Mouse (Mus musculus) adrenal gland, postnatal 10 days (tissue): ENCODE data around the gene Selenov. TPM values are rescaled to one million over a fixed set of nuclear protein-coding genes. Genes with fewer than 3 reads are reported as not detected.

Experiments used
- DNase-seq: peaks from one replicate; pipeline ENCODE4 v3.0.0; 2021; ENCODE audit warnings: mixed read lengths
- long read RNA-seq, 2 experiments: library from polyadenylated mRNA; stranded (forward); transcript quantifications; one replicate each; pipeline ENCODE4 v2.0.0; 2021
- total RNA-seq, 2 experiments: library from RNA; stranded (reverse); gene quantifications; 2 replicates each; pipeline ENCODE4 v1.2.3; 2021

Gene Selenov
- 1 to 10 TPM in 1 of 2 experiments, not detected in 1; 1.2 TPM for total RNA-seq
- long read RNA-seq, experiment 1, result 0 reads
- long read RNA-seq, experiment 2, result 0 reads

DNA sequence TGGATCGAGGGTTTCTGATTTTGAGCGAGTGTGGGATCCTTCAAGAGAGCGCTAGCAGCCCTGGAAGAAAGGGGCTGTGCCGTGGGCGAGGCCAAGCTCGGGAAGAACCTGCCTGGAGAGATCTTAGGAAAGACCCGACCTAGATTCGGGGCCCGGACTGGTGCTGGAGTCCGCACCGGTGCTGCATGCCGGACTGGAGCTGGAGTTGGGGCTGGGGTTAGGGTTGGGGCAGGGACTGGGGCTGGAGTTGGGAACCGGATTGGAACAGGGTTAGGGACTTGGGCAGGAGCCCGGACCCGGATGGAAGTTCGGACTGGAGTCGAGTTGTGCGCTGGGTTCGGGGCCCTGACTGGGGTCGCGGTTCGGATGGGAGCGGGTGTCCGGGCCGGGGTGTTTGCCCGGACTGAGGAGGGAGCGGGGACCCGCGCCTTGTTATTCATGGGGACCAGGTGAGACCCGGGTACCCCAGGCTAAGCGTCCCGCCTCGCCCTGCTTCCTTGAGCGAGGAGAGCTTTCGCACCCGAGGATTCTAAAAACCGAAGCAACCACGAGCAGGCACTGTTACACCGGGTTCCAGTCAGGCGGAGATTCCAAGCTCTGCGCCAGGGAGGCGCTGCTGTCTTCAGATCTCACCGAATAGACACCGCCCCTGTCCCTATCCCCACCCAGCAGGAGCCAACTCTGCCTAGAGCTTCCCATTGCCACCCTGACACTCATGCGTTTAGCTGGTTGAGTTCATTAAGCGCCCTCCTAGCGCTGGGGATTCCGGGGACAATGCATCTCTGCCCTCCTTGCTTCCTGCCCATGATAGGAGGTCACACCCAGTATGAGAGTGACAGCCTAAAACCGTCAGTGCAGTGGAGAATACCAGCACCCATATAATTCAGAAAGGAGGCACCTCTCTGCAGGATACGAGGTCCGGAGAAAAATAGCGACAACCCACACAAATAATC is at the start of gene Selenov:
TSS of gene Selenov (minus strand) at position 549 of the 953 bp plus-strand sequence.
- DNase-seq, result peak; percentile 52

DNA sequence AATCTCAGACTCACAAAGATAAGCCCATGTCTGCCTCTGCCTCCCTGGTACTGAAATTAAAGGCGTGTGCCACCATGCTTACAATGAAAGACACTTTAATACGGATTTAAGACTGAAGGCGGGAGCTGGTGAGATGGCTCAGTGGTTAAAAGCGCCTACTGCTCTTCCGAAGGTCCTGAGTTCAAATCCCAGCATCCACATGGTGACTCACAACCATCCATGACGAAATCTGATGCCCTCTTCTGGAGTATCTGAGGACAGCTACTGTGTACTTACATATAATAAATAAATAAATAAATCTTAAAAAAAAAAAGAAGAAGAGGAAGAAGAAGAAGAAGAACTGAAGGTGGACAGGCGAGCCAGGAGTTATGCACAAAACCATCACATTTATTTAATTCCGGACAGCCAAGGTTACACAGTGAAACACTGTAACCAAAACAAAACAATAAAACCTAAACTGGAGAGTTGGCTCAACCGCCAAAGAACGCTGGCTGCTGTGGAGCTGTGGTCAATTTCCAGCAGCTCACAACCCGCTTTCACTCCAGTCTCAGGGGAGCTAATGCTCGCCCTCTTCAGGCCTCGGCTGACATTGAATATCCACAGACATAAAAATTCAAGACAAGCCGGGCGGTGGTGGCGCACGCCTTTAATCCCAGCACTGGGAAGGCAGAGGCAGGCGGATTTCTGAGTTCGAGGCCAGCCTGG is 48.4 kb upstream of the Selenov start:
- peak; percentile 73 for DNase-seq

DNA sequence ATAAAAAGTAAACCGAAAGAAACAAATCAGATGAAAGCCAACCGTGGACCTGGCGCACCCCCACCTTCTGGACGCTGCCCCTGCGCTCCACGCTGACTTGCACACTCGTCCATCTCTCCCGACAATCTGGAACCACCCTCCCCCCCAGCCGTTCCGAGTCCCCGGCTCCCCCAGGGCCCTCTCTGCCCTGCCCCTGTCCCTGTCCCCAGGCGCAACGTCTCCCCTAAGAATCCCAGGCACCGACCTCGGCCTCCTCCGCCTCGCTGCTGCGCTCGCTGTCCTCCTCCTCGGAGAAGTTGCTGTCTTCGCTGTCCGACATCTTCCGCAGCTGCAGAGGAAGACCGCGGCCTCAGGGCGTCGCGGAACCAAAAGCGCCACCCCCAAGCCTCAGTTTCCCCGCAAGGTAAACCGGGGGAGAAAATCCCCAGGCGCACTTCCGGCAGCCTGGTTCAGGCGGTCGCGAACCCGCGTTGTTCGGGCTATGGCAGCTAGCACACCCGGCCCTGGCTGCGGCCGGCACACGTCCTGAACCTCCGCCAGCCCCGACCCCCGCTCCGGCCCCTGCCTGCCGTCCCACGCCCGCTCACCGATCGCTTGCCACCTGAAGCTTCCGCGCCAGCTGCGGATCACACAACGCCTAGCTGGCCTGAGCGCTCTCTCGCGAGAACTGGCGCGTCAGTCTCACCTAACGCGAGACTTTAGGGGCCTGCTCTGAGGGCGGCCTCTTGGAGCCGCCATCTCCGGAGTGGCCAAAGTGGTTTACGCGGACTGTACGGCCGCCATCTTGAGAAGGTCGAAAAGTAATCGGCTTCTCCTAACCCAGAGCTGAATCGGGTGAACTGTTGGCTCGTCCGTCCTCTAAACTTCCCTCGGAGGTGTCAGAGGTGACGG is 47.4 kb upstream of the Selenov start, which contains the start of gene Supt5:
TSS of gene Supt5 (minus strand) at position 639 of the 891 bp plus-strand sequence.
- peak; percentile 97 for DNase-seq

DNA sequence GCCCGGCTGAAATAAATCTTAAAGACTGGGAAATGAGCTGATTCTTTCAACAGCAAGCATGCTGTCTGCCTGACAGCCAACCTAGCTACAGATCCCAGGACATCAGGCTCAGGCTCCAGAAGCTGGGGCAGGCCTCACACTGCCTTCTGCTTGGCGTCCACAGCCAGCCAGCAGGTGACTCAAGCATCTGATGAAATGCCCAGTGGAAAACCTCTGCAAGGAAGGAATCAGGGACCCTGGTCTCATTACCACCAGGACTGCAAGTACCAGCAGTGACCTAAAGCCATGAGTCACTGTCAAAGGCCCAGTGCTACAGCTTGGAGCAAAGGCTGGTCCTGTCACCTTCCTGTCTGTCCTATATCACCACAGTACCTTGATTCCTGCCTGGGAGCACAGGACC is 44.5 kb upstream of the Selenov start:
- no peak for DNase-seq

DNA sequence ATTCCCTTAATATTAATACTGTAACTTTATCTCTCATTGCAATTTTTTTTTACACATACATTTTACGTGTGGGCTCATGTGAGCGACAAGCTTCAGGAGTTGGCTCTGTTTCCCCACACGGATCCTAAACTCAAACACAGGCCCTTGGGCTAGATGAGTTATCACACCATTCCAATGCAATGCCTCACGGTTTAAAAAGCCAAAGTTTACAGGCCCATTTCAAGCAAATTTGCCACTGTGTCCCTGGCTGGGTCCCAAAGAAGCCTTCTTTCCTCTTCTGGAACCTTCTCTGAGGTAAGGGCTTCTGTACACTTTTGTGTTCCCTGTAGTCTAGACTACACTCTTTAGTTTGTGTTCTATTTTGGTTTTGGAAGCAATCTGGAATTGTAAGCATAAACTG is 43.5 kb upstream of the Selenov start:
- no peak for DNase-seq

DNA sequence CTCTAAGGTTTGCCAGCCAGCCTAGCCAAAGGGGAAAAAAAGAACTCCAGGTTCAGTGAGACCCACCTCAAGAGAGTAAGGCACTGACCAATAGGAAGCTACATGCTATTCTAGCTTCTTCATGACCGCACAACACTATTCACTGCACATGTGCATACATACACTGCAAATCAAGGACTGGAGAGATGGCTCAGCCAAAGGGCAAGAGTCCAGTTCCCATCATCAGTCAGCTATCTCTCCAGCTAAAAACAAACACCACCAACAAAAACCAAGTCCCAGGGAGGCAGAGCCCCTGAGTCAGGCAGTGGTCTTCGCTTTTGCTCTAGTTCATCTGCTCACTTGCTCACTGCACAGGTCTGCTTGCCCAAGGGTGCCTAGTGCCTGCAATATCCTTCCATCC is 37.3 kb upstream of the Selenov start:
- no peak for DNase-seq

DNA sequence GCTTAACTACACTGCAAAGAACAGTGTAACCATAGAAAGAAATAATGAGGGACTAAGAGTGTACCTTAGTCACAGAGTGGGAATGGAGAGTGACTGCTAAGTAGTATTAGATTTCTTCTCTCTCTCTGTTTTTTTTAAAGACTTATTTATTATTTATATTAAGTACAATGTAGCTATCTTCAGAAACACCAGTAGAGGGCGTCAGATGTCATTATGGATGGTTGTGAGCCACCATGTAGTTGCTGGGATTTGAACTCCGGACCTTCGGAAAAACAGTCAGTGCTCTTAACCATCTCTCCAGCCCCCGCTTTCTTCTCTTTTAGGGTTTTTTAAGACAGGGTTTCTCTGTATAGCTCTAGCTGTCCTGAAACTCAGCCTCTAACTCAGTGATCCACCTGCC is 35.5 kb upstream of the Selenov start:
- no peak for DNase-seq

DNA sequence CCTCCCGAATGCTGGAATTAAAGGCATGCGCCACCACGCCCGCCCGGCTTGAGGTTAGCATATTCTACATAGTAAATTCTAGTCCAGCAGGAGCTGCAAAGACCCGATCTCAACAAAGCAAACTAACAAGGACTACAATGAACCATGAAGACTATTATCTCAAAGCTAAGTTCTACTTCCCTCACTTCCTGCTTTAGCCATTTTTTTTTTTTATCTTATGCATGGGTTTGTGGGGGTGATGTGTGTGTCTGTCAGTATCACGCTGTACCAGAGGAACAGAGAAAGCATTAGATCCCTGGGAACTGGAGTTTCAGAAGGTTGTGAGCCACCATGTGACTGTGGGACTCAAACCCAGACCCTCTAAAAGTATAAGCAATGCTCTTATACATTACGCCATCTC is 34.3 kb upstream of the Selenov start:
- DNase-seq, result no peak

DNA sequence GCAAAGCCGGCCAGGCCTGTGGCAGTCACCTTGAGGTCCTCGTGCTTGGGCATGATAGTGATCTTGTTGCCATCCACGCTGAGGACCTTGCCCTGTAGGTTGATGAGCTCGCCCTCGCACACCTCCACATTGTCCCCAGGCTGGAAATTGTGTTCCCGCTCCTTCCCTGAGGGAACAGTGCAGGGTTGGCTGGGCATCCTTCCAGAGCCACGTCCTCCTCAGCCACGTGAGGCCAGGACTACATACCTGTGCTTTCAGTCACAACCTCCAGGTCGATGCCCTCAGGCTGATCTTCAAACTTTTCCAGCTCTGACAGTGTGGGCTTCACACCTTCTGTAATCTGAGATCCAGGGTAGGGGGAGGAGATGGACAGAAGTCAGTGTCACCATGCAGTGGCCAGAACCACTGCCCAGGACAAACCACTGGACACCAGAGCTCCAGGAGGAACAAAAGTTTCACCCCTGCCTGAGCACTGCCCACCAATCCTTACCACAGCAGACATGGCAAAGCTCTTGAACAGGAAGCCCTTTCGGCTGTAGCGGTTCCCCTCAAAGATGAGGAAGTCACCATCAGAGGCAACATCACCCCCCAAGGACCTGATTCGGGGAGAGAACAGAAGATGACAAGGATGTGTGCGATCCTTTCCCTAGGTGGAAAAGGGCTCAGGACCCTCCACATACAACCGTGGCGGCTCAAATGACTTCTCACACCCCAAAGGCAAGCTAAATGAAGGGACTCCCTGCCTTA is 31.2 kb upstream of the Selenov start:
- DNase-seq, result no peak

DNA sequence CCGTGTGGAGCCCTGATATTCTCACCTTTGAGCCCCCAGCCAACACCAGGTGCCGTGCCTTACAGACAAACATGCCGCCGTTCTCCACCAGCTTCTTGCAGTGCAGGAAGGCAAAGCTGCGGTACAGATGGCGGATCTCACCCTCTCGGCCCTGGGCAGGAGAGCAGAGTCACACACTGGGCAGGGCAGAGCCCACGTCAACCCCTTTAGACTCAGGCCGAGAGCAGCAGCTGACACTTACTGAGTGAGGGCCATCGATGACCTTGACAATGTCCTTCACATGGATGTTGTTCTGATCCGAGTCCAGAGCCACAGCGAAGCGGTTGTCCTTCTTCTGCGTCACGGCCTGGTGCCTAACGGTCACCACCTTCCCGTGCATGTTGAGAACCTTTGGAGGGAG is 27.7 kb upstream of the Selenov start:
- peak; percentile 57 for DNase-seq

DNA sequence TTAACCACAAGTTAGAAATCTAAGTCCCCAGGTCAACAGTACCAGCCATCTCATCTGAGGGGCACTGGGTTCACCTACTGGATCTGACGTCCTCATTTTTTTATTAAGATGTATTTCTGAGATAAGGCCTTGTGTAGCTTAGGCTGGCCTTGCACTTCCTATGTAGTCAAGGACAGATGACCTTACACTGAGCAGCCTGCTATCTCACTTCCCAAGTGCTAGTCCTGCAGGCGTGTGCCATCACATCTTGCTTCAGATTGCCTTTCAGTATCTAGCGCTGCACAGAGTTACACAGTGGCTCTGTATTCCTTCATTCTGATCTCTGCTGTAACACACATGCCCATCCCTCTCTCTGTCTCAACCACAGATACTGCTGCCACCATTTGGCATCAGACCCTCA is 27.1 kb upstream of the Selenov start:
- DNase-seq, result no peak

DNA sequence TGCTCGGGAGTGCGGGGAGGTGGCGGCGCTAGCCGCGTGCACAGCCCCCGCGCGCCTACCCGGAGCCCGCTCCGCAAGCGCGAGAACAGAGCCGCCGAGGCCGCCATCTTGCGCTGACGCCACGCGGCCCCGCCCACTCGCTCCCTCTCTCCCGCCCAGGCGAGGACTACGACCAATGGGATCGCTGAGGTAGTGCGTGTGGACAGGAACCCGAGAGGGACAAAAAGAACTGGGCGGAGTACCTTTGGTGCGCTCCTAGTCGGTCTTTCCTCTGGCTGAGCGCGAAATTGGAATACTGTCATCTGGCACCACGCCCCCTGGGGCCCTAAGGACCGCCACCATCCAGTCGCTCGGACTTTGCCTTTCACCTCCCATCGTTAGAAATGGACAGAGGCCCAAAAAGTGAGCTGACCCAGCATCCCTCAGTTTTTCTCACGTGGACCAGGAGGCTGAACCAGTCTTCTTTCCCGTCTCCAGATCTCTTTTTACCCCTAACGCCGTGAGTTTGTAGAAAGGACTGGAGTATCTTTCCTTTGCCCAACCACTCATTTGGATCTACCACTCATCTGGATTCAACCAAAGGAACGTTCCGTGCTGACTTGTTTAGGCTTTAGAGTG is 21.0 kb upstream of the Selenov start, which contains the start of gene Timm50:
TSS of gene Timm50 (minus strand) at position 147 of the 618 bp plus-strand sequence.
- peak; percentile 99 for DNase-seq

DNA sequence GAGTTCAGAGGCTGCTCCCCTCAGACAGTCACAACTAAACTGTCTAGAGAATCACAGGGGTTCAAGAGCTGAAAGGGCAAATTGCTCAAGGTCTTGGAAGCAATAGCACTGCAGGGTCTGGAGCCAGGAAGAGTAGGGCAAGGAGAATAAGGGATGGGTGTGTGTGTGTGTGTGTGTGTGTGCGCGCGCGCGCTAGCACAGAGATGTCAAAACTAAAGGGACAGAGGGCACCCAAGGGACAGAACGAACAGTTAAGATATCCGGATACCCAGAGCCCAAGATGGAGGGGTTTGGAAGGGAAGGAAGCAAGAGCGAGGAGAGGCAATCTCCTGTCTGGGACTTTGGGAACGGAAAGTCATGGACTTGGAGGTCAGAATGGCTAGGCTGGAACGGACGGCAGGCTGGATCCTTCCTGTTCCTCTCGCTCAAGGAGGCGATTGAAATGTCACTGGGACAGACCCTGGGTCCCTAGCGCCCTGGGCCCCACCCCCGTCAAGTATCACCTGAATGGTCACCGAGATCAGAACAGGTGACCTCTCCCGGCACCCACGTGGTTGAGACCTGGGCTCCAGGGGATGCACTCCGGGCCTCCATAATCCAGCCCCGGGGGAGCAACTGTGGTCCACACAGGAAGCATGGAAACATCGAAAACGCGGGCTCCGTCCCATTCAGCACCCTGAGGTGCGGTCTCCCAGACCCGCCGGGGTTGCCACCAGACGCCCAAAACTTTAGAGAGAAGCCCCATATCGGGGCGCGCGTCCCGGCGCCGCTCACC is 20.4 kb upstream of the Selenov start:
- DNase-seq, result peak; percentile 50

DNA sequence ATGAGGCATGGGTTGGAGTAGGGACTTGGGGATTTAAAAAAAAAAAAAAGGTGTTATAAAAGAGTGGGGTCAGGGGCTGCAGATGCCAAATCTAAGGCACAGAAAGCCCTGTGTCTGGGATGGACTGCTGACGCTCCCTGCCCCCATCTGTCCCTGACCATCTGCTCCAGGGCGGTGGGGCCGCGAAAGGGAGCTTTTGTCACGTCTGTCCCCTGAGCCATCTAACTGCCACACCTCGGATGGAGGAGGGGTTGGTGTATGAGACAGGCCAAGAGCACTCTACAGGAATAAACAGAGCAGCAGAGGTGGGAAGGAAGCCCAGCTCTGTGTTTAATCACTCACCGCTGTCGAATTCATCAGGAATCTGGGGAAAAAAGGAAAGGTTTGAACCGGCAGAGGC is 18.8 kb upstream of the Selenov start:
- no peak for DNase-seq

DNA sequence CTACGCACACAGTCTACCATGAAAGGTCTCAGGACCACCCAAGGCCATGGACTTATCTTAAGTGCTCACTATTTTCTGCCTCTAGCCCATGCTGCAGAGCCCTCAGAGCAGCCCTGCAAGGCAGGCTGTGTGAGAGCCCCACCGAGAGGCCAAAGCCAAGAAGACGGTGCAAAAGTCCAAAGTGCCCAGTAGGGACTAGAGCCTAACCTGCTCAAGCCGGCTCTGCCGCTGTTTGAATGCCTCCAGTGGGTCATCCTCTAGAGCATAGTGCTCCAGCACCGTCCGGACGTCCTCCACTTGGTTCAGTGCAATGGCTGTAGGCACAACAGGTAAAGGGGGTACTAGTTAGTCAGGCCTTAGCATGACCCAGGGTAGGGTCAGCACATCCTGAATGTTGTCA is 15.2 kb upstream of the Selenov start:
- DNase-seq, result no peak

DNA sequence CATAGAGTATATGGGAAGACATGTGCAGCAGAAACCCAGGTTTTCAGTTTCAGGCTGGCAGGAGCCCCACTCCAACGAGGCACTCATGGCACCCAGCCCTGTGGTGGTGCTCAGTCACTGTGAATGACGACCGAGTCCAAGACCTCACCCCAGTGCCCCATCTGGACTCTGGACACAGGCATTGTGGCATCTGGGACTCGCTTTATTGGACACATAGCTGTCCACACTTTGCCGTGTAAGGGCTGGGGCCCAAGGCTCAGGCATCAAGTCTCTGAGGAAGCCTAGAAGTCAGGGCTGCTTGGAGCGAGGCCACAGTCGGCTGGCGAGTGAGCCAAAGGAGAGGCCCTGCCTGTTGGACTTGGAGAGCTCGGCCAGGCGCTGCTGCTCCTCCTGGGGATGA is 14.7 kb upstream of the Selenov start:
- peak; percentile 65 for DNase-seq

DNA sequence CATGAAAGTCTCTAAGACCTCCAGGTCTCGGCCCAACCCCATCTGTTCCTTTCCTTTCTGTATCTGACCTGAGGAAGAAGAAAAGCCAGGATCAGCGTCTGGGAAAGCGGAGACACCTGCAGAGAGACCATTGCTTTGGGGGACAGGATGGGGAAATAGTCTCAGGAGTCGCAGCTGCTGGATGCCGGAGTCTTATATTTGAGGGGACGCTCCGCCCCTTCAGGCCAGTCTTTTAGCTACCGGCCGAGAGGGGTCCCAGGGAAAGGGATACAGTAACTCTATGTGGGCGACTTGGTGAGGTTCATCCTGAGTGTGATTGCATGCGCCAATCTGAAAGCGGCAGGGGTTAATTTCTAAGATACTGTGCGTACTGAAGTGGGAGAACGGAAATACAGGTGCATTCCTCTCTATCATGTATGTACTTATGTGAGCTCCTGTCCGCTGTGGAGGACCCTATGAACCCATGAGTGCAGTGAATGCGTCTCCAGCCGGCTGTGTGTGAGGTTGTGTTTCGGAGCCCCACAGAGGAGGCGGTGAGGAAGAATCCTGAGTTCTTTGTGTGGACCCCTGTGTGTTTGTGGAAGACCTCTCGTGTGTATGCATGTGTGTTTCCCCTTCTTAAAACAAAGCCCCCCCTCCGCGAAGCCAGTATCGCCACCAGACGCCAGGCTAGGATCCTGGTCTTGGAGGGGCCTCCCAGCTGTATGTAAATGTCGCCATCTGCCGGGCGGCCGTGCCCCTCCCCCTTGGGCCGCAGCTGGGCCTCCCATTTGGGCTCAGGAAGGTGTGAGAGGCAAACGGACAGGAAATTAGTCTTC is 10.8 kb upstream of the Selenov start, which contains the start of gene Dll3:
TSS of gene Dll3 (minus strand) at position 623 of the 818 bp plus-strand sequence.
- peak; percentile 76 for DNase-seq

DNA sequence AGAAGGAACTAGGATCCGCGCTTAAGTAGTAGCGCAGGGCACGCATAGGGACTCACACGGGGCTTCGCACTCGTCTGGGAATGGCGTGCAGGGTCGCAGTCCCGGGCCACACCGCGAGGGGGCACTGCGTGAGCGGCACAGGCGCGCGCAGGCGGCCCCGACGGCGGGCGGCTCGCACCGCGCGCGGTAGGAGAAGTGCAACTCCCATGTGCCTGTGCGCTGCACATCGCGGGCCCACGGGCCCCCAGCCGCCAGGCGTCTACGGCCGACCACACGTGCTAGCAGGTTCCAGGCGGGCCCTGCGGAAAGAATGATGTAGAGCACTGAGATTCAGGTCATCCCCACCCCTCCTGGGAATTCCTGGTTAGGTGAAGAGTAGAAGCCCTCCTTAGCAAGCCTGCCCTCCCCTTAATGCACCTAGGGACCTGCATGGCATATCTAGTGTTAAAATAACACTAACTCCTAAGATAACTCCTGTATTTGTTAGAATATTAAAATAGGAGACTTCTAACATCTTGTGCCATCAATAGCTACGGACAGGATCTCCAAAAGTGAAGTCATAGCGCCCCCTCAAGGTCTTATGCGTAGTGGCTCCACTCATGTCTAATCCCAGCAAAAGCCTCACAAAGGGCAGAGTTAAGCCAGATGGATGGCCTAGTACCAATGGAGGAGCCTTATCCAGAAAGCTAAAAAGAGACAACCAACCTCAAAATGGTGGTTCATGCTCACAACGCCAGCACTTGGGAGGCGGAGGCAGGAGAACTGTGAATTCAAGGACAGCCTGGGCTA is 8.0 kb upstream of the Selenov start:
- peak; percentile 64 for DNase-seq
